Mouse (Mus musculus) CD8-positive naive resting alpha-beta T cell, adult 57 days (primary cell): ENCODE data around the gene Wnt10a. TPM values are rescaled to one million over a fixed set of nuclear protein-coding genes. Genes with fewer than 3 reads are reported as not detected.

Experiments used
- total RNA-seq: library from RNA; stranded (reverse); gene quantifications from one replicate; pipeline ENCODE4 v1.2.4, GENCODE M21; 2023

Wnt10a gene
- 0.31 TPM for total RNA-seq

GRCm38 (mm10) chr1:74791249-74791648, at the start of gene Wnt10a:
Gene Wnt10a, plus strand, starts transcription at chr1:74791516.

GRCm38 (mm10) chr1:74748643-74749271, 42.6 kb upstream of the Wnt10a start, which contains the start of gene Prkag3:
Gene Prkag3, minus strand, starts transcription at chr1:74749221.

DNA sequence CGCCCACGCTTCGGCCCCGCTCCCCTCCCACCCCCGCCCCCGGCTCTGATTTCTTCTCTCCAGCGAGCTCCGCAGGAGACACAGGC, 19.6 kb upstream of the Wnt10a start, which contains the start of gene Wnt6:
Wnt6 (plus strand) TSS at position 48 of the 86 bp plus-strand sequence.

Other genes with a start within 250 kb of the Wnt10a start
- gene Plcd4, start 248.6 kb upstream of the Wnt10a start, total RNA-seq = 0.37 TPM
- gene Usp37, start 247.2 kb upstream of the Wnt10a start, total RNA-seq = 27.3 TPM
- gene Zfp142, start 203.3 kb upstream of the Wnt10a start, total RNA-seq = 46.5 TPM
- gene Bcs1l, start 203.2 kb upstream of the Wnt10a start, total RNA-seq = 10.9 TPM
- gene Rnf25, start 190.1 kb upstream of the Wnt10a start, total RNA-seq = 51.3 TPM
- not detected for gene Stk36, start 190.1 kb upstream of the Wnt10a start, total RNA-seq
- 68.1 TPM for gene Ttll4, start 129.8 kb upstream of the Wnt10a start, total RNA-seq
- gene Cyp27a1, start 77.9 kb upstream of the Wnt10a start, total RNA-seq = 0.77 TPM
- gene Prkag3, start 42.3 kb upstream of the Wnt10a start, total RNA-seq = not detected
- not detected for gene Wnt6, start 19.6 kb upstream of the Wnt10a start, total RNA-seq
- not detected for gene Cdk5r2, start 63.4 kb downstream of the Wnt10a start, total RNA-seq
- not detected for gene Fev, start 93.9 kb downstream of the Wnt10a start, total RNA-seq
- gene Cryba2, start 101.6 kb downstream of the Wnt10a start, total RNA-seq = not detected
- gene Cfap65, start 144.1 kb downstream of the Wnt10a start, total RNA-seq = not detected
- gene Ihh, start 160.2 kb downstream of the Wnt10a start, total RNA-seq = 0.46 TPM